Mouse (Mus musculus): ENCODE results near the gene Camkv. TPM values are rescaled to one million over a fixed set of nuclear protein-coding genes. Genes with fewer than 3 reads are reported as not detected.
A peak's percentile ranks its signal among the peaks of the same experiment; 100 is the strongest.

The Camkv gene
- 0.01 TPM in 1 of 2 replicates, not detected in the other for polyA plus RNA-seq (2012)

DNA sequence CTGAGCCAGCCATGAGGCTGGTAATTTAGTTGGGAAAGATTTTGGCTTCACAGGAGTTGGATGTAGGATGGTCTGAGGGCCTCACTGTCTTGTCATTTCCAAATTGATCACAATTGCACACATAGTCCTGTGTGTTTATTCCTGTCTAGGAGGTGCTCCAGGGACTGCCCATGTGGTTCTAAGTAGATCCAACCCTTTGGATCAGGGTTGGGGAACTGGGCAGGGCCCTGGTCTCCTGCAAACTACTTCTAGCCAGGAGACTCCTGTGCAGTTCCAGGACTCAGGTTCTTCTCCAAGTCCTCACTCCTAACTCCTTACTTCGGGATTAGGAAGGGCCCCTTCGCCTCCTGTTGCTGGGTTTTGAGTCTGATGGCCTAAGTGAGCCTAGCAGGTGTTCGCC, at the start of gene Camkv:
Camkv (plus strand) TSS at position 301 of the 400 bp plus-strand sequence.
- Histone ChIP-seq H3K36me3 (ENCODE audit: control insufficient read depth) (no peaks in the 10 kb centered on the region), H3K9me3 (ENCODE audit: control insufficient read depth, low read length) (no peaks in the 10 kb centered on the region), H3K4me1 (ENCODE audit: control insufficient read depth) (peaks cover 10% of the 10 kb centered on the region), H3K4me3 (replicated peaks) (no peak within 1 kb of the TSS), H3K27me3 (ENCODE audit: control insufficient read depth) (peaks cover 74% of the 10 kb centered on the region)
- TF ChIP-seq GATA1 (IDR thresholded peaks at IDR 0.05; ENCODE audit: low read length) (no peak), TAL1 (IDR thresholded peaks at IDR 0.05; ENCODE audit: low read length) (no peak)

DNA sequence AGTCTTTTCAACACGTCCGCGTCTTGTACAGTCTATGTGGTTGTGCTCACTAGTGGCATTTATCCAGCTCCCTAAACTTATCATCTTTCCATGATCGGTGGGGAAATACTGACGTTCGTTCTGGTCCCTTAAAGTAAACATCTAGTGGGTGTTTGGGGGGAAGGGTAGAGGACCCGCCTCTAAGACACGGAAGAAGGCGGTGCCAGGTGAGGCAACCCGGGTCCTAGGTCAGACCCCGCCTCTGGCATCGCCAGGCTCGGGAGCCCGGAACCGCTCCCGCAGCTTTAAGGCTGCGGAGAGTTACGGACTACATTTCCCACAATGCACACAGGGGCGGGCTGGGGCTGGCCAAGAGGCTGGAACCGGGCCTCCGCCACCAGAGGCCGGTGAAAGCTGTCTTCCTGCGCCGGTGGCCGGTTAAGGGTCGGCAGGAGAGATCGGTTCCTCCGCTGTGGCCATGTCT, 47.6 kb upstream of the Camkv start, which contains the start of gene Mon1a:
Mon1a (plus strand) TSS at position 348 of the 463 bp plus-strand sequence.
- peak within 1 kb of the TSS; percentile 71 for H3K4me3 ChIP-seq (replicated peaks)
- H3K27me3 ChIP-seq (ENCODE audit: control insufficient read depth), result peaks cover 15% of the 10 kb centered on the region
- TF ChIP-seq GATA1 (IDR thresholded peaks at IDR 0.05; ENCODE audit: low read length), result no peak
- no peak for TF ChIP-seq TAL1 (IDR thresholded peaks at IDR 0.05; ENCODE audit: low read length)
- no peaks in the 10 kb centered on the region for H3K9me3 ChIP-seq (ENCODE audit: control insufficient read depth, low read length)
- H3K36me3 ChIP-seq (ENCODE audit: control insufficient read depth), result no peaks in the 10 kb centered on the region
- peaks cover 31% of the 10 kb centered on the region for H3K4me1 ChIP-seq (ENCODE audit: control insufficient read depth)

DNA sequence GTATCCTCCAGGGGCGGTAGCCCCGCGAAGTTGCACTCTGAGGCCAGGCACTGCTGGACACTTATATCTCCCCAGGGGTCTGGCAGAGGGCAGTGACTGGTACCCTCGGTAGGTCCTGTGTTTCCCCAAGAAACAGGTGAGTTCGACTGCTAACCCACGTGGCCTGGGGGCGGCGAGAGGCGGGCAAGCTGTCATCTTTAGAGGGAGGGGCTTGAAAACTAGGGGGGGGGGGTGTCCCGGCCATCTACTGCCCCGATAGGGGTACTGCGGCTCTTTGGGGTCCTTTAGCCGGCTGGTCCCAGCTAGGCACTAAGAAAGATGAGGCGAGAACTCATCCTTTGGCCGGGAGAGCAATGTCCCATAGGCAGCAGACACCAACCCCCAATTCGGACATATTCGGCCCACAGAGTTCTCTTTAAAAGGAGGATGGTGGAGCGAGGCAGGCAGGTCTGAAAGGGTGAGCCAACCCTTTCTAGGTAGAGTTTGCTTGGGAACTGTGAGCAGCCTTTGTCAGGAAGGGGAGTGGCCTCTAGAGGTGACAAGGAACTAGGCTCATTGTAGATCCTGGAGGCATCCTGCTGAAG, 47.1 kb upstream of the Camkv start:
- Histone ChIP-seq H3K9me3 (ENCODE audit: control insufficient read depth, low read length) (no peaks in the 10 kb centered on the region), H3K36me3 (ENCODE audit: control insufficient read depth) (no peaks in the 10 kb centered on the region), H3K4me1 (ENCODE audit: control insufficient read depth) (peaks cover 31% of the 10 kb centered on the region), H3K27me3 (ENCODE audit: control insufficient read depth) (peaks cover 15% of the 10 kb centered on the region), H3K4me3 (replicated peaks) (peak overlapping the region; percentile 71)
- TF ChIP-seq GATA1 (IDR thresholded peaks at IDR 0.05; ENCODE audit: low read length) (no peak), TAL1 (IDR thresholded peaks at IDR 0.05; ENCODE audit: low read length) (no peak)

DNA sequence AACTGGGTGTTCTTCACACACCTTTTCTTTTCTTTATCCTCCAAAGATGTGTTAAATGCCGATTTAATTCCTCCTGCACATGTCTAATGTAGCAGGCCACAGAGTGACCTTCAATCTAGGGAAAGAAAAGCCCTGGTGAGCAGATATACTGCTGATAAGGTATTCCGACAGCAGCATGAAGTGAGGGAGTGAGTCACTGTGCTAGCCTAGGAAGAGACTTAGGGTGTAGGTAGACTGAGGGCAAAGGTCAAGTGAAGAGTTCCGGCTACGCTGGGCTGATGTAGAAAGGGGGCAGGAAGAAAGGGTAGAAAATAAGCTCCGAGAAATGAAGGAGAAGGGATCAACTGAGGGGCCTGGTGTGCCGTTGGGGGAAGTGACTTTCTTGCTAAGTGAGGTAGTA, 45.2 kb upstream of the Camkv start:
- Histone ChIP-seq H3K4me1 (ENCODE audit: control insufficient read depth) (peaks cover 31% of the 10 kb centered on the region), H3K36me3 (ENCODE audit: control insufficient read depth) (no peaks in the 10 kb centered on the region), H3K27me3 (ENCODE audit: control insufficient read depth) (peaks cover 13% of the 10 kb centered on the region), H3K4me3 (replicated peaks) (no peak overlapping the region), H3K9me3 (ENCODE audit: control insufficient read depth, low read length) (no peaks in the 10 kb centered on the region)
- TF ChIP-seq GATA1 (IDR thresholded peaks at IDR 0.05; ENCODE audit: low read length) (no peak), TAL1 (IDR thresholded peaks at IDR 0.05; ENCODE audit: low read length) (no peak)

DNA sequence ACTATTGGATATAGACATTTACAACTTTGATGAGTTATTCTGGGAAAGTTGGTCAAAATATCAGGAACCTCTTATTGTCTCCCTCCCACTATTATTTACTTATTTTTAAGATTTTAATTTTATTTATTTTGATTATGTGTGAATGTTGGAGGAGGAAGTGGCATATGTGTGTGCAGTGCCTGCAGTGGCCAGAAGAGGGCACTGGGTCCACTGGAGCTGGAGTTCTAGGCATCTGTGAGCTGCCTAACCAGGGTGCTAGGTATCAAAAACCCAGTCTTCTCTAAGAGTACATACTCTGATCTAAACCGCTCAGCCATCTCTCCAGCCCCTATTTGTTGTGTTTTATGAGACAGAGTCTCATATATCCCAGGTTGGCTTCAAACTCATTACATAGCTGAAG, 44.5 kb upstream of the Camkv start:
- Histone ChIP-seq H3K27me3 (ENCODE audit: control insufficient read depth) (peaks cover 8% of the 10 kb centered on the region), H3K4me1 (ENCODE audit: control insufficient read depth) (peaks cover 31% of the 10 kb centered on the region), H3K9me3 (ENCODE audit: control insufficient read depth, low read length) (no peaks in the 10 kb centered on the region), H3K36me3 (ENCODE audit: control insufficient read depth) (no peaks in the 10 kb centered on the region), H3K4me3 (replicated peaks) (no peak overlapping the region)
- TF ChIP-seq TAL1 (IDR thresholded peaks at IDR 0.05; ENCODE audit: low read length) (no peak), GATA1 (IDR thresholded peaks at IDR 0.05; ENCODE audit: low read length) (no peak)

DNA sequence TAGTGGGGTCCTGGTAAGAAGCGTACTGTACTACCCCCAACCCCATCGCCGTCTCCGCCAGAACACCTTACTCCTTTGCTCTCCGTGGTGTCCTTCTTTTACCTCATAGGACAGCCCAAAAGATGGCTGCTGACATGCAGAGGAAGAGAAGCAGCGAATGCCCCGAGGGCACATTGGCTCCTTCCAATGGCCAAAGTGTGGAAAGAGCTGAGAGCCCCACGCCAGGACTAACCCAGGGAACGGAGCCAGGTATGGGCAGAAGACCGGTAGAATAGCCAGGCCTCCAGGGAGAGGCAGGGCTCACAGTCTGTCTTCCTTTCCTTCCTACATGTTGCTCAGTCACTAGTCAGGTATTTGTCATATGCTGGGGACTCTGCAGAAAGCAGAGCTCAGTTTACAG, 36.9 kb upstream of the Camkv start:
- peaks cover 29% of the 10 kb centered on the region for H3K36me3 ChIP-seq (ENCODE audit: control insufficient read depth)
- peaks cover 13% of the 10 kb centered on the region for H3K4me1 ChIP-seq (ENCODE audit: control insufficient read depth)
- no peak overlapping the region for H3K4me3 ChIP-seq (replicated peaks)
- no peaks in the 10 kb centered on the region for H3K9me3 ChIP-seq (ENCODE audit: control insufficient read depth, low read length)
- H3K27me3 ChIP-seq (ENCODE audit: control insufficient read depth), result peaks cover 6% of the 10 kb centered on the region; the same call in 1 of the 2 replicates
- TF ChIP-seq TAL1 (IDR thresholded peaks at IDR 0.05; ENCODE audit: low read length) (no peak), GATA1 (IDR thresholded peaks at IDR 0.05; ENCODE audit: low read length) (no peak)

DNA sequence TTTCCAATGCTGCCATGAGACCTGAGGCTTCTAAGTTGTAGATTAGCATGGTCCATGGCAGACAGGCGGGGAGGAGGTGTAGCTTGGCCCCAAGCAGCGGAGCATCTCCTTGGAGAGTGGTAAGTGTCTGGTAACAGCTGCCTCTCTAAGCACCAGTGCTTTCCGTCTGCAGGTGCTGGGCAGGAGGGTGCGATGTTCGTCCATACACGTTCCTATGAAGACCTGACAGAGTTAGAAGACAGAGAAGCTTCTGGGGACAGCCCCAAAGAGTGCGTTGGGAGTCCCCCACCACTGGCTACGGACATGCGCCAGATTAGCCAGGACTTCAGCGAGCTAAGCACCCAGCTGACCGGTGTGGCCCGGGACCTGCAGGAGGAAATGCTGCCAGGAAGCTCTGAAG, 35.6 kb upstream of the Camkv start:
- H3K9me3 ChIP-seq (ENCODE audit: control insufficient read depth, low read length), result no peaks in the 10 kb centered on the region
- H3K4me3 ChIP-seq (replicated peaks), result no peak overlapping the region
- peaks cover 19% of the 10 kb centered on the region for H3K4me1 ChIP-seq (ENCODE audit: control insufficient read depth)
- TF ChIP-seq TAL1 (IDR thresholded peaks at IDR 0.05; ENCODE audit: low read length), result no peak
- no peak for TF ChIP-seq GATA1 (IDR thresholded peaks at IDR 0.05; ENCODE audit: low read length)
- H3K36me3 ChIP-seq (ENCODE audit: control insufficient read depth), result peaks cover 29% of the 10 kb centered on the region
- H3K27me3 ChIP-seq (ENCODE audit: control insufficient read depth), result peaks cover 6% of the 10 kb centered on the region; the same call in 1 of the 2 replicates

DNA sequence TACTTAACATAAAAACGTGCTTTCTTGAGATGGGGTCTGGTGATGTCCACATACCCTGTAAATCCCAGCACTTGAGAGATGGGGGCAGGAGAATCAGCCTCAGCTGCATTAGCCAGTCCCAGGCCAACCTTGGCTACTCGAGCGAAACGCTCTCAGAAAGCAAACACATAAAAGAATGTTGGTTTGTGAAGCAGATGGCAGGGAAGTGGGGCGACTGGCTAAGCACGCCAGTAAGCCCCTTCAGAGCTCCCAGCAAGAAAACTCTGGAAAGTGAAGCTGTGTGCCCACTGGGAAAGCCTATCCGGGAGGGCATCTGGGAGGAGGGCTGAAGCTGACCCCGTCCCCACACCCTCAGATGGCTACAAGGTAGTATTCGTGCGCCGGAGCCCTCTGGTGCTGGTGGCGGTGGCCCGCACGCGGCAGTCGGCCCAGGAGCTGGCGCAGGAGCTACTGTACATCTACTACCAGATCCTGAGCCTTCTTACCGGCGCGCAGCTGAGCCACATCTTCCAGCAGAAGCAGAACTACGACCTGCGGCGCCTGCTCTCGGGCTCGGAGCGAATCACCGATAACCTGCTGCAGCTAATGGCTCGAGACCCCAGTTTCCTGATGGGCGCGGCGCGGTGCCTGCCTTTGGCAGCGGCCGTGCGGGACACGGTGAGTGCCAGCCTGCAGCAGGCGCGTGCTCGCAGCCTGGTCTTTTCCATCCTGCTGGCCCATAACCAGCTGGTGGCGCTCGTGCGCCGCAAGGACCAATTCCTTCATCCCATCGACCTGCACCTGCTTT, 34.4 kb upstream of the Camkv start:
- peaks cover 29% of the 10 kb centered on the region for H3K4me1 ChIP-seq (ENCODE audit: control insufficient read depth)
- H3K36me3 ChIP-seq (ENCODE audit: control insufficient read depth), result peaks cover 29% of the 10 kb centered on the region
- no peaks in the 10 kb centered on the region for H3K9me3 ChIP-seq (ENCODE audit: control insufficient read depth, low read length)
- peak overlapping the region; percentile 33 for H3K4me3 ChIP-seq (replicated peaks)
- no peak for TF ChIP-seq GATA1 (IDR thresholded peaks at IDR 0.05; ENCODE audit: low read length)
- TF ChIP-seq TAL1 (IDR thresholded peaks at IDR 0.05; ENCODE audit: low read length), result no peak
- H3K27me3 ChIP-seq (ENCODE audit: control insufficient read depth), result peaks cover 6% of the 10 kb centered on the region; the same call in 1 of the 2 replicates

DNA sequence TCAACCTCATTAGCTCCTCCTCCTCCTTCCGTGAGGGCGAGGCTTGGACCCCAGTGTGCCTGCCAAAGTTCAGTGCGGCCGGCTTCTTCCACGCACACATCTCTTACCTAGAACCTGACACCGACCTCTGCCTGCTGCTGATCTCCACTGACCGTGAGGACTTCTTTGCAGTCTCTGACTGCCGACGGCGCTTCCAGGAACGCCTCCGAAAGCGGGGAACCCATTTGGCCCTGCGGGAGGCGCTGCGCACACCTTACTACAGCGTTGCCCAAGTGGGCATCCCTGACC, 33.9 kb upstream of the Camkv start:
- H3K4me3 ChIP-seq (replicated peaks), result no peak overlapping the region
- H3K4me1 ChIP-seq (ENCODE audit: control insufficient read depth), result peaks cover 35% of the 10 kb centered on the region
- H3K9me3 ChIP-seq (ENCODE audit: control insufficient read depth, low read length), result no peaks in the 10 kb centered on the region
- no peak for TF ChIP-seq TAL1 (IDR thresholded peaks at IDR 0.05; ENCODE audit: low read length)
- no peak for TF ChIP-seq GATA1 (IDR thresholded peaks at IDR 0.05; ENCODE audit: low read length)
- peaks cover 6% of the 10 kb centered on the region; the same call in 1 of the 2 replicates for H3K27me3 ChIP-seq (ENCODE audit: control insufficient read depth)
- peaks cover 29% of the 10 kb centered on the region for H3K36me3 ChIP-seq (ENCODE audit: control insufficient read depth)
